Mouse (Mus musculus) heart, embryonic 14.5 days (tissue): Measurements from ENCODE around the gene Fam161b. TPM values are rescaled to one million over a fixed set of nuclear protein-coding genes. Genes with fewer than 3 reads are reported as not detected.

ENCODE experiments used
- ATAC-seq: fragments of 200-750 bp; cut with Nextera tagmentation; 2 replicates; pipeline ENCODE4 v1.8.0; 2017; ENCODE audit warnings: low read depth, moderate TSS enrichment; ENCODE audit not compliant: insufficient number of reproducible peaks, insufficient read depth, low FRiP score
- H3K27ac ChIP-seq, 2 experiments: fragments of 200-500 bp in 1 of 2; fragments of 300-500 bp in 1 of 2; sonication (generic) in 1 of 2; replicated peaks in 1 of 2; 2 replicates each; pipeline ENCODE4 v1.5.1; 2012 to 2014; ENCODE audit warnings: low read depth in 2 of 2, low read length in 2 of 2, control low read depth in 1 of 2, mild to moderate bottlenecking in 1 of 2, mixed read lengths in 1 of 2; ENCODE audit not compliant: control insufficient read depth in 1 of 2, insufficient read depth in 1 of 2
- H3K27me3 ChIP-seq: fragments of 300-500 bp; sonication (generic); 2 replicates; pipeline ENCODE4 v1.6.1; 2014; ENCODE audit warnings: mild to moderate bottlenecking, low read length, control low read depth; ENCODE audit not compliant: control insufficient read depth, insufficient read depth
- H3K36me3 ChIP-seq: fragments of 300-500 bp; sonication (generic); 2 replicates; pipeline ENCODE4 v1.6.1; 2014; ENCODE audit warnings: mild to moderate bottlenecking, control low read depth, low read length, mixed read lengths; ENCODE audit not compliant: control insufficient read depth, insufficient read depth
- H3K4me1 ChIP-seq, 2 experiments: fragments of 200-500 bp in 1 of 2; fragments of 300-500 bp in 1 of 2; sonication (generic) in 1 of 2; 2 replicates each; pipeline ENCODE4 v1.6.1; 2012 to 2014; ENCODE audit warnings: low read length in 2 of 2, control low read depth in 1 of 2, mixed read lengths in 1 of 2; ENCODE audit not compliant: control insufficient read depth in 2 of 2, insufficient read depth in 2 of 2
- H3K4me2 ChIP-seq: fragments of 300-500 bp; sonication (generic); 2 replicates; pipeline ENCODE4 v1.6.1; 2014; ENCODE audit warnings: mild to moderate bottlenecking, low read length
- H3K4me3 ChIP-seq, 2 experiments: fragments of 200-500 bp in 1 of 2; fragments of 300-500 bp in 1 of 2; sonication (generic) in 1 of 2; 2 replicates each; pipeline ENCODE4 v1.5.1; 2012 to 2014; ENCODE audit warnings: low read length in 2 of 2, mild to moderate bottlenecking in 2 of 2, control low read depth in 1 of 2, low read depth in 1 of 2, moderate library complexity in 1 of 2; ENCODE audit not compliant: control insufficient read depth in 1 of 2, insufficient read depth in 1 of 2
- H3K9ac ChIP-seq: fragments of 300-500 bp; sonication (generic); 2 replicates; pipeline ENCODE4 v1.6.1; 2014; ENCODE audit warnings: mild to moderate bottlenecking, low read length
- H3K9me3 ChIP-seq: fragments of 300-500 bp; sonication (generic); 2 replicates; pipeline ENCODE4 v1.6.1; 2016; ENCODE audit warnings: low read length, control low read depth; ENCODE audit not compliant: control insufficient read depth
- WGBS: fragments of 180-500 bp; shearing (Covaris S2); extraction: QIAGEN DNeasy Blood & Tissue Kit; methylation state at CpG from one replicate; pipeline ENCODE4 v1.1.7; 2014; 5-methylcytosine and 5-hydroxymethylcytosine counted together
- polyA plus RNA-seq: library from polyadenylated mRNA; unstranded; fragments of >200 nt; fragmentation: Nextera tagmentation; extraction: Ambion mirVana; gene quantifications from 2 replicates; pipeline ENCODE4 v1.2.1, GENCODE M21; 2014

Gene Fam161b
- polyA plus RNA-seq, 1 experiment from 2014 or later, result 5.3 TPM

GRCm38 (mm10) chr12:84400653-84401052 is 39.0 kb upstream of the Fam161b start:
- Histone ChIP-seq H3K9me3 (no peaks in the 10 kb centered on the region), H3K4me2 (no peak overlapping the region), H3K9ac (no peak overlapping the region), H3K27ac (no peak overlapping the region), H3K27me3 (no peaks in the 10 kb centered on the region), H3K36me3 (peaks cover 14% of the 10 kb centered on the region), H3K4me1 (peaks cover 0 to 5% of the 10 kb centered on the region in 2 experiments; a peak in 2 of 4 replicates), H3K4me3 (no peak overlapping the region)
- WGBS, result 61% methylated on average over 3 of the region's 3 CpGs
- no peak for ATAC-seq

GRCm38 (mm10) chr12:84400068-84400467 is 38.4 kb upstream of the Fam161b start:
- Histone ChIP-seq H3K27me3 (no peaks in the 10 kb centered on the region), H3K4me1 (peaks cover 0 to 5% of the 10 kb centered on the region in 2 experiments; a peak in 2 of 4 replicates), H3K27ac (no peak overlapping the region), H3K9me3 (no peaks in the 10 kb centered on the region), H3K9ac (no peak overlapping the region), H3K4me3 (no peak overlapping the region), H3K36me3 (peaks cover 20% of the 10 kb centered on the region), H3K4me2 (no peak overlapping the region)
- 63% methylated on average over 3 of the region's 3 CpGs for WGBS
- no peak for ATAC-seq

DNA sequence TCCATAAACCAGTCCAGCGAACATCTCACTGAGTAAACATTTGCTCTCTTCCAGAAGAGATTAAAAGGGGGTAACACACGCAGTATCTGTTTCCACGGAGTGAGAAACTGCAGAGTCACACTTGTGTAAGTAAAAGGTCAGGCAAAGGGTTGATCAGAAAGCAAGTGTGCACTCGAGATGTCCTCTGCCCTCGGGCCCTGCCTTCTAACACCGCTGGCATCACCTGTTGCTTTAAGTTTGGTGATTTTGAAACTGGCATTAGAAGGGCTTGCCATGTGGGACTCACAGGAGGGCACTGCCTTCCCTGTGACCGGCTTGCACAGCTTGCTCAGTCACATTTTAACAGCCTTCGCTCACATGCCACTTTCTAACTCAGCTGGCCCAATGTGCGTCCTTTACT is 38.0 kb upstream of the Fam161b start:
- Histone ChIP-seq H3K27ac (no peak overlapping the region), H3K4me1 (peaks cover 0 to 5% of the 10 kb centered on the region in 2 experiments; a peak in 2 of 4 replicates), H3K9ac (no peak overlapping the region), H3K27me3 (no peaks in the 10 kb centered on the region), H3K9me3 (no peaks in the 10 kb centered on the region), H3K4me2 (no peak overlapping the region), H3K36me3 (peaks cover 20% of the 10 kb centered on the region), H3K4me3 (no peak overlapping the region)
- no peak for ATAC-seq
- WGBS, result 73% methylated on average over 9 of the region's 9 CpGs

- Histone ChIP-seq H3K4me2 (no peak overlapping the region), H3K9ac (no peak overlapping the region), H3K4me3 (no peak overlapping the region), H3K27me3 (no peaks in the 10 kb centered on the region), H3K4me1 (peaks cover 0 to 5% of the 10 kb centered on the region in 2 experiments; a peak in 2 of 4 replicates), H3K9me3 (no peaks in the 10 kb centered on the region), H3K27ac (no peak overlapping the region), H3K36me3 (peaks cover 20% of the 10 kb centered on the region)
- WGBS, result 82% methylated on average over 9 of the region's 9 CpGs
- ATAC-seq, result no peak
Observed at GRCm38 (mm10) chr12:84399135-84399534, 37.5 kb upstream of the Fam161b start.

- WGBS, result 84% methylated on average over 5 of the region's 5 CpGs
Observed at GRCm38 (mm10) chr12:84398629-84399028, 37.0 kb upstream of the Fam161b start.

GRCm38 (mm10) chr12:84397685-84398084 is 36.1 kb upstream of the Fam161b start:
- H3K9ac ChIP-seq, result no peak overlapping the region
- no peak overlapping the region for H3K4me2 ChIP-seq
- no peak for ATAC-seq
- no peaks in the 10 kb centered on the region for H3K9me3 ChIP-seq
- no peaks in the 10 kb centered on the region for H3K27me3 ChIP-seq
- no peaks in the 10 kb centered on the region for H3K4me1 ChIP-seq
- peaks cover 24% of the 10 kb centered on the region for H3K36me3 ChIP-seq
- no peak overlapping the region for H3K4me3 ChIP-seq
- no peak overlapping the region for H3K27ac ChIP-seq

More at GRCm38 (mm10) chr12:84398629-84399028, 37.0 kb upstream of the Fam161b start:
- Histone ChIP-seq H3K9ac (no peak overlapping the region), H3K4me2 (no peak overlapping the region), H3K27me3 (no peaks in the 10 kb centered on the region), H3K4me3 (no peak overlapping the region), H3K36me3 (peaks cover 20% of the 10 kb centered on the region), H3K4me1 (peaks cover 0 to 5% of the 10 kb centered on the region in 2 experiments; a peak in 2 of 4 replicates), H3K27ac (no peak overlapping the region), H3K9me3 (no peaks in the 10 kb centered on the region)
- no peak for ATAC-seq

GRCm38 (mm10) chr12:84396947-84397679 is 35.5 kb upstream of the Fam161b start:
- ATAC-seq, result no peak
- no peak overlapping the region for H3K4me3 ChIP-seq
- H3K4me2 ChIP-seq, result no peak overlapping the region
- peaks cover 24% of the 10 kb centered on the region for H3K36me3 ChIP-seq
- no peaks in the 10 kb centered on the region for H3K4me1 ChIP-seq
- no peak overlapping the region for H3K27ac ChIP-seq
- 87% methylated on average over 14 of the region's 14 CpGs for WGBS
- no peaks in the 10 kb centered on the region for H3K27me3 ChIP-seq
- no peaks in the 10 kb centered on the region for H3K9me3 ChIP-seq
- H3K9ac ChIP-seq, result no peak overlapping the region

GRCm38 (mm10) chr12:84393847-84394246 is 32.2 kb upstream of the Fam161b start:
- no peak overlapping the region for H3K4me2 ChIP-seq
- WGBS, result 82% methylated on average over 5 of the region's 5 CpGs
- H3K36me3 ChIP-seq, result peaks cover 24% of the 10 kb centered on the region
- H3K4me1 ChIP-seq, result peaks cover 3 to 10% of the 10 kb centered on the region in 2 experiments; a peak in 3 of 4 replicates
- no peaks in the 10 kb centered on the region for H3K27me3 ChIP-seq
- no peak overlapping the region for H3K4me3 ChIP-seq
- no peak overlapping the region for H3K27ac ChIP-seq
- ATAC-seq, result no peak
- H3K9ac ChIP-seq, result no peak overlapping the region
- no peaks in the 10 kb centered on the region for H3K9me3 ChIP-seq
